Mouse (Mus musculus) spleen, adult 2 months (tissue): ENCODE data around the gene Sft2d1.

Source experiments
- CTCF ChIP-seq: fragments of 200-500 bp; IDR thresholded peaks from 2 replicates; pipeline ENCODE4 v1.5.1; 2011; ENCODE audit warnings: mild to moderate bottlenecking, inconsistent platforms; ENCODE audit not compliant: insufficient read depth, insufficient read length, insufficient replicate concordance; ENCODE audit errors: extremely low read depth
- POLR2A ChIP-seq: fragments of 200-500 bp; IDR thresholded peaks from 2 replicates; pipeline ENCODE4 v1.6.1; 2011; ENCODE audit warnings: low read depth, low read length, inconsistent platforms

DNA sequence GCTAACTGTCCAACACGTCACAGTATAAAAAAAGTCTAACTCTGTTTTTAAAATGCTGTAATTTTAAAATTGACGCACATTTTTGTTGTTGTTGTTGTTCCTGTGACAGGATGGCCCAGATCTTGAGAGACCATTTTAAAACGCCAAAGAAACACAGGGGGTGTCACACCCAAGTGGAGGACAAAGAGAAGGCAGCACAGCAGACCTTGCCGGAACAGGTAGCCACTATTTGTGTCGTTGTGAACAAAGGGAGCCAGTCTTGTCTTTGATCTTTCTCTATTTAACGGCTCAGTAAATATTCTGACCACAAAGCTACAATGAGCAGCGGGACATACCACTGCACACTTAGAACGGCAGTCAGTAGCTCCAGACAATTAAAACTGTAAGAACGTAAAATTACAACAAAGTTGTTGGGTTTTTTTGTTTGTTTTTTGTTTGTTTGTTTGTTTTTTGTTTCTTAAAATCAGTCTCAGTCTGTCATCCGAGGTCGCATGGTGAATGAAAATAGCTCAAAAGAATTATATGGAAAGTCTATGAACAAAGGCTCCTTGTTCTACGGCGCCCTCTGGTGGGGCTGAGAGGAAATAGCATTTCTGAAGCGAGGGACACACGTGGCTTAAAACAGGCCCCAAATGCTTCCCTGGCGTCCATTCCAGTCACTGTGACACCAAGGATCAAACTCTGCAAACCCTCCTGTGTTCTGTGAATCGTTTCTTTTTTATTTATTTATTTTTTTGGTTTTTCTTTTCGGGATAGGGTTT is 61.6 kb downstream of the Sft2d1 start:
- TF ChIP-seq POLR2A (no peak), CTCF (peak; percentile 65; the same call in 1 of the 2 replicates)
